Mouse (Mus musculus): ENCODE results near the gene Iscu. TPM values are rescaled to one million over a fixed set of nuclear protein-coding genes. Genes with fewer than 3 reads are reported as not detected.

Iscu gene
- polyA plus RNA-seq, 1 experiment from 2014 or later, result 99.6 TPM

DNA sequence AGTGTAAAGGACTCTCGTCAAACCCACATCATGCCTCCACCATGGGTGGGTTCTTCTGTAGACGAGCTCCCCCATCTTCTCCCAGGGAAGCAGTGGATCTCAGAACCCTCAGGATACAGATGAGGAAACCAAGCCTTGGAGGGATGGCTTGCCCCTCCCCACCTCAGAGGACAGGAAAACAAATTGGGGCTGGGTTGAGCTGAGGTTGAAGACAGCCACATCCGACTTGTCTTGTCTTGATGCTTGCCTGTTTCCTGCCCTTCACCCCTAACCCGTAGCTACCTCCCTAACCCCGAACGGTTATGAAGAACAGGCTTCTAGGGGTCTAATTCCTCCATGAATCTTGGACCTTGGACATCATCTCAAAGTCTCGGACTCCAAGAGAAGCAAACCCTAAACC lies 53.0 kb downstream of the Iscu start:
- Histone ChIP-seq H3K9ac (no peak overlapping the region), H3K36me3 (no peaks in the 10 kb centered on the region), H3K4me2 (no peak overlapping the region), H3K4me3 (no peak overlapping the region), H3K27me3 (replicated peaks) (peaks cover 11% of the 10 kb centered on the region; the same call in 1 of the 2 replicates), H3K27ac (replicated peaks) (no peak overlapping the region), H3K4me1 (no peaks in the 10 kb centered on the region), H3K9me3 (no peaks in the 10 kb centered on the region)
- 66% methylated on average over 7 of the region's 7 CpGs for WGBS
- ATAC-seq (ENCODE audit: extremely low read depth, insufficient number of reproducible peaks, low FRiP score, low TSS enrichment), result no peak

DNA sequence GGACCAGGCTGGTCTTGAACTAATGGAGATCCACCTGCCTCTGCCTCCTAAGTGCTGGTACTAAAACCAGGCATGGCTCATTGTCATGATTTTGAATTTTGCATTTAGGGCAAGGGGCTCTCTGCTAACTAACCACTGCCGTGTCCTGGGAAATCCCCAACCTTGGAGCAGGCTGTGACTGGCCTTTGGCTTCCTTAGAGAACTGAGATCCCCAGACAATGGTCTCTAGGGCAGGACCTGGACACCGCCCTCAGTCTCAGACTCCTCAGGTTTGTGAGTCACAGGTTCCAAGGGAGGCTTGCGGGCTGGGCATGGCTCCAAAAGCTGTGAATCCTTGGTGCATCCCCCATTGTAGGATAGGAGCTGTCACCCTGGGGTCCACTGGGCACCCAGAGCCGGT lies 54.1 kb downstream of the Iscu start:
- no peak for ATAC-seq (ENCODE audit: extremely low read depth, insufficient number of reproducible peaks, low FRiP score, low TSS enrichment)
- 85% methylated on average over 4 of the region's 4 CpGs for WGBS

More for the DNA sequence above, 54.1 kb downstream of the Iscu start:
- Histone ChIP-seq H3K4me2 (no peak overlapping the region), H3K9ac (no peak overlapping the region), H3K27me3 (replicated peaks) (peaks cover 11% of the 10 kb centered on the region; the same call in 1 of the 2 replicates), H3K4me3 (no peak overlapping the region), H3K27ac (replicated peaks) (no peak overlapping the region), H3K4me1 (no peaks in the 10 kb centered on the region), H3K36me3 (no peaks in the 10 kb centered on the region), H3K9me3 (no peaks in the 10 kb centered on the region)

Other genes with a start within 250 kb of the Iscu start
- 1.8 and 2.8 TPM in 2 replicates for gene Cmklr1, start 122.3 kb upstream of the Iscu start, polyA plus RNA-seq (2015; fragmentation: Nextera tagmentation; extraction: Ambion mirVana)
- not detected in 2 replicates for gene 1700069L16Rik, start 48.0 kb upstream of the Iscu start, polyA plus RNA-seq (2015; fragmentation: Nextera tagmentation; extraction: Ambion mirVana)
- 5.0 TPM in 2 replicates for gene Ficd, start 36.9 kb upstream of the Iscu start, polyA plus RNA-seq (2015; fragmentation: Nextera tagmentation; extraction: Ambion mirVana)
- gene Sart3, start 238 bp upstream of the Iscu start, polyA plus RNA-seq (2015; fragmentation: Nextera tagmentation; extraction: Ambion mirVana), result 32.0 and 34.5 TPM in 2 replicates
- 13.3 and 15.8 TPM in 2 replicates for gene Tmem119, start 27.8 kb downstream of the Iscu start, polyA plus RNA-seq (2015; fragmentation: Nextera tagmentation; extraction: Ambion mirVana)
- 1.2 and 1.3 TPM in 2 replicates for gene Selplg, start 59.9 kb downstream of the Iscu start, polyA plus RNA-seq (2015; fragmentation: Nextera tagmentation; extraction: Ambion mirVana)
- 95.4 and 99.4 TPM in 2 replicates for gene Coro1c, start 136.0 kb downstream of the Iscu start, polyA plus RNA-seq (2015; fragmentation: Nextera tagmentation; extraction: Ambion mirVana)
- gene Ssh1, start 221.1 kb downstream of the Iscu start, polyA plus RNA-seq (2015; fragmentation: Nextera tagmentation; extraction: Ambion mirVana), result 12.4 and 13.5 TPM in 2 replicates
- gene Dao, start 231.0 kb downstream of the Iscu start, polyA plus RNA-seq (2015; fragmentation: Nextera tagmentation; extraction: Ambion mirVana), result not detected in 2 replicates